11 mouse cellular contexts compared by ENCODE assay signal in genomic region chr19:46389872-46390271, GRCm38 (mm10). TPM values are rescaled to one million over a fixed set of nuclear protein-coding genes. Genes with fewer than 3 reads are reported as not detected.
DNase-seq lines count a peak whose midpoint lies in the region; ATAC-seq and TF ChIP-seq lines count a peak whose summit lies in the region.
"Had no signal": no experiment of that assay in that cellular context is flagged by ENCODE, and none has a peak within 500 bp of the region (broad histone marks: within the 10 kb centered on the region; RNA-seq: fewer than 3 reads in every experiment).

No protein-coding gene starts in this region.

- dilution Hi-C loops in CH12.LX (cut with MboI; ENCODE audit: extremely low pct_ligation_motif_present, extremely low pct_unique_long_range_greater_than_20kb, low sequenced_read_pairs) = no loop called here

- H3K9ac ChIP-seq in intestine, postnatal 0 days (ENCODE audit: low read depth, low read length) = no peak overlapping the region
- no peak overlapping the region for H3K9ac ChIP-seq in intestine, embryonic 16.5 days (ENCODE audit: low read depth, low read length)
- H3K9ac ChIP-seq in CH12.LX (ENCODE audit: insufficient read depth, low read depth) = no peak overlapping the region
- H3K9ac ChIP-seq: liver, embryonic 15.5 days had no signal

- H3K36me3 ChIP-seq in intestine, postnatal 0 days (ENCODE audit: control insufficient read depth, insufficient read depth) = peaks cover 30% of the 10 kb centered on the region
- H3K36me3 ChIP-seq in intestine, embryonic 16.5 days (ENCODE audit: control insufficient read depth, insufficient read depth, low read length) = peaks cover under 1% of the 10 kb centered on the region; the same call in 1 of the 2 replicates
- H3K36me3 ChIP-seq in CH12.LX (replicated peaks in 1 of 2; ENCODE audit: control insufficient read depth in 1 of 2, insufficient read depth in 1 of 2, low read length in 1 of 2) = peaks cover 20 to 61% of the 10 kb centered on the region in 2 experiments

- no peak for ATAC-seq in intestine, postnatal 0 days
- ATAC-seq in intestine, embryonic 16.5 days = no peak

- H3K4me2 ChIP-seq in intestine, postnatal 0 days (replicated peaks; ENCODE audit: low read depth) = no peak overlapping the region
- no peak overlapping the region for H3K4me2 ChIP-seq in intestine, embryonic 16.5 days (ENCODE audit: low read depth, low read length)
- no peak overlapping the region for H3K4me2 ChIP-seq in CH12.LX (ENCODE audit: insufficient read depth, low read depth, poor library complexity, severe bottlenecking)
- H3K4me2 ChIP-seq: liver, embryonic 15.5 days had no signal

- no peaks in the 10 kb centered on the region for H3K27me3 ChIP-seq in intestine, postnatal 0 days (replicated peaks; ENCODE audit: control insufficient read depth, insufficient read depth, low read length)
- H3K27me3 ChIP-seq in intestine, embryonic 16.5 days (replicated peaks; ENCODE audit: control insufficient read depth, insufficient read depth, low read length) = no peaks in the 10 kb centered on the region
- H3K27me3 ChIP-seq in CH12.LX (replicated peaks) = no peaks in the 10 kb centered on the region
- H3K27me3 ChIP-seq: liver, embryonic 15.5 days had no signal

- TF ChIP-seq POLR2A in CH12.LX (IDR thresholded peaks at IDR 0.05; ENCODE audit: low read depth, low read length) = no peak

- H3K4me3 ChIP-seq in intestine, postnatal 0 days (ENCODE audit: low read depth, low read length) = no peak overlapping the region
- H3K4me3 ChIP-seq in intestine, embryonic 16.5 days (ENCODE audit: low read length) = no peak overlapping the region
- H3K4me3 ChIP-seq in CH12.LX (replicated peaks in 1 of 3; ENCODE audit: low read depth in 2 of 3, low read length in 2 of 3, poor library complexity in 1 of 3) = no peak overlapping the region
- H3K4me3 ChIP-seq: erythroblast, embryonic 14.5 days; liver, embryonic 15.5 days had no signal

- H3K9me3 ChIP-seq in intestine, postnatal 0 days (ENCODE audit: control insufficient read depth) = no peaks in the 10 kb centered on the region
- H3K9me3 ChIP-seq in intestine, embryonic 16.5 days (ENCODE audit: control insufficient read depth, low read length) = no peaks in the 10 kb centered on the region
- no peaks in the 10 kb centered on the region for H3K9me3 ChIP-seq in CH12.LX (replicated peaks; ENCODE audit: low read length)
- H3K9me3 ChIP-seq: liver, embryonic 15.5 days had no signal

- no peak overlapping the region for H3K27ac ChIP-seq in intestine, postnatal 0 days (ENCODE audit: low read depth, low read length)
- no peak overlapping the region for H3K27ac ChIP-seq in intestine, embryonic 16.5 days (ENCODE audit: low read length)
- H3K27ac ChIP-seq in CH12.LX (ENCODE audit: insufficient read depth, low read depth) = no peak overlapping the region
- H3K27ac ChIP-seq: liver, embryonic 15.5 days had no signal

- no peak for TF ChIP-seq EP300 in CH12.LX (IDR thresholded peaks at IDR 0.05; ENCODE audit: low read length)

- H3K4me1 ChIP-seq in intestine, postnatal 0 days (replicated peaks; ENCODE audit: control insufficient read depth, insufficient read depth, low read length) = no peaks in the 10 kb centered on the region
- peaks cover 13% of the 10 kb centered on the region for H3K4me1 ChIP-seq in intestine, embryonic 16.5 days (ENCODE audit: control insufficient read depth, insufficient read depth, low read length)
- peaks cover 2 to 21% of the 10 kb centered on the region in 2 experiments; a peak in 2 of 4 replicates for H3K4me1 ChIP-seq in CH12.LX (ENCODE audit: control insufficient read depth in 1 of 2, insufficient read depth in 2 of 2)

- in situ Hi-C loops in CH12.LX (cut with MboI; ENCODE audit: low pct_ligation_motif_present, low pct_unique_long_range_greater_than_20kb, low sequenced_read_pairs) = loop anchor here (5.0 to 10.0 kb wide), 2 partner anchors 33 to 195 kb away; no protein-coding TSS in a partner anchor

- peak; percentile 15 for TF ChIP-seq RAD21 in CH12.LX (IDR thresholded peaks at IDR 0.05; ENCODE audit: low read depth, low read length)

- DNase-seq in 3T3-L1 (ENCODE audit: low read depth, low spot score) (peak; percentile 50), CH12.LX (ENCODE audit: extremely low read depth) (no peak)
- peak; percentile 47 for DNase-seq in lung, postnatal 10 days
- DNase-seq in testis, postnatal 14 days (ENCODE audit: low spot score) = no peak
- DNase-seq in layer of hippocampus, postnatal 14 days (ENCODE audit: low spot score in 2 of 2) = no peak
- DNase-seq: gastrocnemius, postnatal 14 days; right cerebral cortex, adult 18-20 months had no signal

- 88% methylated on average over 5 of the region's 5 CpGs for WGBS in intestine, postnatal 0 days
- WGBS in intestine, embryonic 16.5 days = 86% methylated on average over 5 of the region's 5 CpGs

- peaks cover 60% of the 10 kb centered on the region for H3K79me2 ChIP-seq in CH12.LX (replicated peaks; ENCODE audit: control insufficient read depth, extremely low read depth, insufficient read depth, poor library complexity, severe bottlenecking)

- peak; percentile 55 for TF ChIP-seq CTCF in intestine, postnatal 0 days (IDR thresholded peaks at IDR 0.05; ENCODE audit: low read depth)
- TF ChIP-seq CTCF in CH12.LX (conservative IDR thresholded peaks at IDR 0.05 in 1 of 2, IDR thresholded peaks at IDR 0.05 in 1 of 2; ENCODE audit: low read depth in 2 of 2, low read length in 2 of 2) = peak; percentile 41 to 42; a peak in 2 of 4 replicates

TF ChIP-seq in CH12.LX, 34 proteins besides CTCF, POLR2A, EP300 and RAD21:
- TF ChIP-seq PAX5 (IDR thresholded peaks at IDR 0.05; ENCODE audit: low read length) (no peak), JUN (IDR thresholded peaks at IDR 0.05; ENCODE audit: insufficient read depth, low read depth, low read length) (no peak), IRF4 (IDR thresholded peaks at IDR 0.05; ENCODE audit: low read depth, low read length) (no peak), USF2 (conservative IDR thresholded peaks at IDR 0.05; ENCODE audit: low read depth, low read length) (no peak)

RNA-seq across cellular contexts. Expression of gene Actr1a, which starts 5.7 kb away (rescaled TPM):
- polyA plus RNA-seq in intestine, postnatal 0 days (2015; fragmentation: Nextera tagmentation; extraction: Ambion mirVana) = 100 and 103 TPM in 2 replicates
- polyA plus RNA-seq in intestine, embryonic 16.5 days (2015; fragmentation: Nextera tagmentation; extraction: Ambion mirVana) = 116 and 119 TPM in 2 replicates
- total RNA-seq in CH12.LX (2012; rRNA removed) = 75.7 and 87.8 TPM in 2 replicates
- total RNA-seq in CH12.LX (2014; rRNA removed) = 69.4 and 70.7 TPM in 2 replicates
- polyA plus RNA-seq in CH12.LX (2012; ENCODE audit: insufficient read length, low read depth) = 84.2 and 88.4 TPM in 2 replicates
- total RNA-seq in layer of hippocampus, postnatal 14 days (2021) = 100 to 1,000 TPM; 207 to 220 TPM

RNA-seq across cellular contexts. Expression of gene Sufu, which starts 6.8 kb away (rescaled TPM):
- polyA plus RNA-seq in intestine, postnatal 0 days (2015; fragmentation: Nextera tagmentation; extraction: Ambion mirVana) = 9.0 and 9.5 TPM in 2 replicates
- polyA plus RNA-seq in intestine, embryonic 16.5 days (2015; fragmentation: Nextera tagmentation; extraction: Ambion mirVana) = 20.5 and 20.7 TPM in 2 replicates
- total RNA-seq in CH12.LX (2012; rRNA removed) (8.7 and 9.8 TPM in 2 replicates), CH12.LX (2014; rRNA removed) (3.0 and 3.6 TPM in 2 replicates)
- 18.1 and 22.6 TPM in 2 replicates for polyA plus RNA-seq in CH12.LX (2012; ENCODE audit: insufficient read length, low read depth)
- 10 to 100 TPM; 21.1 to 23.8 TPM for total RNA-seq in layer of hippocampus, postnatal 14 days (2021)

RNA-seq across cellular contexts. Expression of gene 2310034G01Rik, which starts 39.8 kb away (rescaled TPM):
- polyA plus RNA-seq in intestine, postnatal 0 days (2015; fragmentation: Nextera tagmentation; extraction: Ambion mirVana) = 1.1 and 1.3 TPM in 2 replicates
- polyA plus RNA-seq in intestine, embryonic 16.5 days (2015; fragmentation: Nextera tagmentation; extraction: Ambion mirVana) = 1.3 and 1.5 TPM in 2 replicates
- total RNA-seq in CH12.LX (2012; rRNA removed) (1.3 and 1.4 TPM in 2 replicates), CH12.LX (2014; rRNA removed) (1.5 and 1.6 TPM in 2 replicates)
- 1.1 and 1.4 TPM in 2 replicates for polyA plus RNA-seq in CH12.LX (2012; ENCODE audit: insufficient read length, low read depth)
- 1 to 10 TPM in 1 of 2 experiments, under 1 TPM in 1; 0.94 to 1.2 TPM for total RNA-seq in layer of hippocampus, postnatal 14 days (2021)
- polyA plus RNA-seq: erythroblast, embryonic 14.5 days had no signal

RNA-seq across cellular contexts. Expression of gene Mfsd13a, which starts 49.0 kb away (rescaled TPM):
- 11.8 and 12.7 TPM in 2 replicates for polyA plus RNA-seq in intestine, postnatal 0 days (2015; fragmentation: Nextera tagmentation; extraction: Ambion mirVana)
- polyA plus RNA-seq in intestine, embryonic 16.5 days (2015; fragmentation: Nextera tagmentation; extraction: Ambion mirVana) = 16.2 and 16.3 TPM in 2 replicates
- 4.9 and 7.6 TPM in 2 replicates for total RNA-seq in CH12.LX (2012; rRNA removed)
- total RNA-seq in CH12.LX (2014; rRNA removed) = 2.8 and 3.1 TPM in 2 replicates
- polyA plus RNA-seq in CH12.LX (2012; ENCODE audit: insufficient read length, low read depth) = 13.2 and 15.9 TPM in 2 replicates
- 10 to 100 TPM; 31.7 to 32.5 TPM for total RNA-seq in layer of hippocampus, postnatal 14 days (2021)

RNA-seq across cellular contexts. Expression of gene Cuedc2, which starts 51.4 kb away (rescaled TPM):
- 78.8 and 80.0 TPM in 2 replicates for polyA plus RNA-seq in intestine, postnatal 0 days (2015; fragmentation: Nextera tagmentation; extraction: Ambion mirVana)
- polyA plus RNA-seq in intestine, embryonic 16.5 days (2015; fragmentation: Nextera tagmentation; extraction: Ambion mirVana) = 127 and 132 TPM in 2 replicates
- 95.1 and 102 TPM in 2 replicates for total RNA-seq in CH12.LX (2012; rRNA removed)
- total RNA-seq in CH12.LX (2014; rRNA removed) = 117 and 120 TPM in 2 replicates
- polyA plus RNA-seq in CH12.LX (2012; ENCODE audit: insufficient read length, low read depth) = 94.4 and 123 TPM in 2 replicates
- total RNA-seq in layer of hippocampus, postnatal 14 days (2021) = 100 to 1,000 TPM; 156 to 162 TPM

Comparison
In these comparisons a context has a peak if more than half of its experiments do, and no peak if none do; other contexts are left out.
1. DNase-seq: peak in 3T3-L1 (single experiment) and lung, postnatal 10 days (single experiment); none in CH12.LX (single experiment), testis, postnatal 14 days (single experiment) and layer of hippocampus, postnatal 14 days (0 of 2).